Mouse (Mus musculus) right cerebral cortex, adult 18-20 months (tissue): ENCODE measurements at regions not wholly inside any gene's neighbourhood (a gene's known extent, or its start where the extent isn't known, plus 50 kb on each side); places are given as distances from the start of the nearest gene placed in this dataset.

ENCODE experiments used
- DNase-seq: peaks from one replicate; pipeline ENCODE4 v3.0.0; 2022; ENCODE audit warnings: mixed read lengths

- peak; percentile 82 for DNase-seq
Measured at GRCm38 (mm10) chr17:47174748-47175215, 164.4 kb upstream of the Ubr2 start.

- DNase-seq, result no peak
Measured at GRCm38 (mm10) chr17:47171801-47172200, 161.4 kb upstream of the Ubr2 start.

GRCm38 (mm10) chr17:47170978-47171593 lies 160.7 kb upstream of the Ubr2 start:
- no peak for DNase-seq

- no peak for DNase-seq
Measured at GRCm38 (mm10) chr17:47168105-47168504, 157.7 kb upstream of the Ubr2 start.

- no peak for DNase-seq
Measured at GRCm38 (mm10) chr17:47163677-47164340, 153.5 kb upstream of the Ubr2 start.

- DNase-seq, result no peak
Measured at GRCm38 (mm10) chr17:47162459-47162858, 152.1 kb upstream of the Ubr2 start.

- no peak for DNase-seq
Measured at GRCm38 (mm10) chr17:47156237-47156636, 145.9 kb upstream of the Ubr2 start.

- peak; percentile 61 for DNase-seq
Measured at GRCm38 (mm10) chr17:47151557-47152278, 141.4 kb upstream of the Ubr2 start.

- DNase-seq, result no peak
Measured at GRCm38 (mm10) chr17:47151193-47151556, 140.8 kb upstream of the Ubr2 start.

GRCm38 (mm10) chr17:47150636-47151035 lies 140.3 kb upstream of the Ubr2 start:
- DNase-seq, result no peak

GRCm38 (mm10) chr17:47149662-47150061 lies 139.3 kb upstream of the Ubr2 start:
- peak; percentile 14 for DNase-seq

GRCm38 (mm10) chr17:47149158-47149557 lies 138.8 kb upstream of the Ubr2 start:
- no peak for DNase-seq

GRCm38 (mm10) chr17:47146640-47147039 lies 136.3 kb upstream of the Ubr2 start:
- peak; percentile 24 for DNase-seq

- DNase-seq, result no peak
Measured at GRCm38 (mm10) chr17:47145590-47145989, 135.2 kb upstream of the Ubr2 start.

GRCm38 (mm10) chr17:47144996-47145395 lies 134.6 kb upstream of the Ubr2 start:
- DNase-seq, result peak; percentile 30

- DNase-seq, result peak; percentile 18
Measured at GRCm38 (mm10) chr17:47144460-47144859, 134.1 kb upstream of the Ubr2 start.

- peak; percentile 7 for DNase-seq
Measured at GRCm38 (mm10) chr17:47143898-47144297, 133.5 kb upstream of the Ubr2 start.

GRCm38 (mm10) chr17:47142885-47143284 lies 132.5 kb upstream of the Ubr2 start:
- DNase-seq, result peak; percentile 7

GRCm38 (mm10) chr17:47142276-47142675 lies 131.9 kb upstream of the Ubr2 start:
- peak; percentile 13 for DNase-seq

- peak; percentile 43 for DNase-seq
Measured at GRCm38 (mm10) chr17:47141843-47142215, 131.5 kb upstream of the Ubr2 start.

- peak; percentile 88 for DNase-seq
Measured at GRCm38 (mm10) chr17:47140969-47141842, 130.8 kb upstream of the Ubr2 start.

- DNase-seq, result peak; percentile 55
Measured at GRCm38 (mm10) chr17:47140241-47140968, 130.0 kb upstream of the Ubr2 start.
